Mouse (Mus musculus) embryonic fibroblast, embryonic 13.5 days (primary cell): ENCODE measurements around the gene Adgrl3. TPM values are rescaled to one million over a fixed set of nuclear protein-coding genes. Genes with fewer than 3 reads are reported as not detected.

ENCODE experiments used
- H3K27ac ChIP-seq: 2 replicates; pipeline ENCODE4 v1.5.1; 2012; ENCODE audit warnings: low read length, control low read depth, inconsistent platforms; ENCODE audit not compliant: insufficient read depth
- H3K4me1 ChIP-seq: 2 replicates; pipeline ENCODE4 v1.6.1; 2011; ENCODE audit warnings: low read length; ENCODE audit not compliant: control insufficient read depth, insufficient read depth
- H3K4me3 ChIP-seq: 2 replicates; pipeline ENCODE4 v1.5.1; 2011; ENCODE audit warnings: mild to moderate bottlenecking, control low read depth, low read length; ENCODE audit not compliant: insufficient read depth
- CTCF ChIP-seq: IDR thresholded peaks from 2 replicates; pipeline ENCODE4 v1.5.1; 2011; ENCODE audit warnings: mild to moderate bottlenecking, control low read depth, low read length, moderate library complexity, borderline replicate concordance; ENCODE audit not compliant: insufficient read depth
- POLR2A ChIP-seq: IDR thresholded peaks from 2 replicates; pipeline ENCODE4 v1.6.1; 2011; ENCODE audit warnings: low read depth, mild to moderate bottlenecking, control low read depth, low read length, moderate library complexity
- polyA plus RNA-seq: library from polyadenylated mRNA; stranded (reverse); fragments of >200 nt; gene quantifications from 2 replicates; pipeline ENCODE4 v1.2.4, GENCODE M21; 2011; ENCODE audit warnings: low read depth; ENCODE audit not compliant: missing spikeins, insufficient read length

Gene Adgrl3
- polyA plus RNA-seq, 1 experiment, result 35.9 TPM

DNA sequence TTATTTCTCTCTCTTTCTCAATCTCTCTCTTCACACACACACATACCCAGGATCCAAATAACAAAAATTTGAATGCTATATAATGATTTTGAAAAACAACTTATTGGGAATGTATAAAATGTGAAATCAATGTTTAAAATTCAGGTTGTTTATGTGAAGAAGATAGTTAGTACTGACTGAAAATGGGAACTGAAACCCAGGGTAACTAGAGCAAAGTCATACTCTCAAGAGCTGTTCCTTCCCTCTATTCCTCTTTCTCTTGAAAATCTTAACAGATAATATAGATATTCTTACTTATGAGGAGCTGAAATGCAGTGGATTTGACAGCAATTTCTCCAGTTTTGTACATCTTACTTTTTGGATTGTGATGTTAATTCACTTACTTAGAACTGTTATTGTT lies 281.9 kb downstream of the Adgrl3 start:
- Histone ChIP-seq H3K4me3 (no peak overlapping the region), H3K27ac (no peak overlapping the region), H3K4me1 (no peaks in the 10 kb centered on the region)
- TF ChIP-seq POLR2A (no peak), CTCF (no peak)

DNA sequence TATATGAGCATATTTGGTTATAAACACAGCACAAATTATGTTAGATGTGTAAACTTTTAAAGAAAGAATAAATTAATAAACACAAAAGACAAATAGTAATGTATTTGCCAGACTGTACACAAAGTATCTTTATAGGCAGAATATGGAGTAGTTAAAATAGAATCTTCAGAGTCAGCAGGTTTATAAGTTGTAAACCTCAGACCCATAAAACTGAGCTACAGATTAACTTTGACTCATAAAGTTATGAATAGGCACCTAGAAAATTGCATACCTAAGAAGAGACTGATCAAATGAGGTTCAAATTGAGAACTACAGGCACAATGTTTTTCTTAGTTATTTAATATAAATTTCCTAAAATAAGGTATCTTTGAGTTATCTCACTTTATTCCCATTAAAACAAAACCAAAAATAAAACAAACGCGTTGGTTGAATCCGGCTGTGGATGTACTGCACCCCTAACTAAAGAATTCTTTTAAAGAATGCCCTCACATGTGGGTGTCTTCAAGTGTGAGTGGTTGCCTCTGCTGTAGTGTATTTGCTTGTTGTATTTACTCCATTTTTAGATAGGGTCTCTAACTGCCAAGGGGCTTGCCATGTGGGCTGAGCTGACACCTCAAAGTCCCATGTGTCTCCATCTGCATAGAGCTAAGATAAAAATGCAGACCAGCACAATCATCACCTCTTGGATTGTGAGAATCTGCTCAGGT lies 297.6 kb downstream of the Adgrl3 start:
- TF ChIP-seq POLR2A, result no peak
- TF ChIP-seq CTCF, result no peak
- no peak overlapping the region for H3K27ac ChIP-seq
- H3K4me1 ChIP-seq, result no peaks in the 10 kb centered on the region
- no peak overlapping the region for H3K4me3 ChIP-seq

DNA sequence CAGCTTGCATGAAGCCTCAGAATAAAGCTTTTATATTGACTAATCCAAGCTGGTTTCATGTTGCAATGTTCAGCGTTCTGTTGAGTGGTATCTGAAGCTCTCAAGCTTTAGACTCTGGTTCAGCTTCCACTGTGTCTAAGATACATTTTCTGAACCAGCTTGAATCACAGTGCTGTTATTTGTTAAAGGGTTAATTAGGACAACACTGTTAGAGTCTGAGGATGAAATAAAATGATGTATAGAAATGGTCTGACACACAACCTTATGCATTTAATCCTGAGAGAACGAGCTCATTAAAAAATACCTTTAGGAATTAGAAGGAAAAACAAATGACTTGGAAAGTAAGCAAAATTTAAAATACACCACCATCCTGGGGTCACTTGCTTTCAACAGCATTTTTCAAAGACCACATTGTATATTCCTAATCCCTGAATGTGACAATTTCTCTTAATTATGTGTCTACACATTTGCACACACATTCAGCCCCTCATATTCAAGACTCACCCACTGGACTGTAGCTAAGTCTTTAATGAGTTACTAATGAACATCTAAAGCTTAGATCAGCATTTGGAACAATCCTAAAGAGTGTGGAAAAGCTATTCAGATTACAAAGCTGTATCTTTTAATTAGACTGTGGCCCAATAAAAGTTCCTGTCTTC lies 301.5 kb downstream of the Adgrl3 start:
- TF ChIP-seq POLR2A, result no peak
- no peak for TF ChIP-seq CTCF
- Histone ChIP-seq H3K4me1 (no peaks in the 10 kb centered on the region), H3K27ac (no peak overlapping the region), H3K4me3 (no peak overlapping the region)

DNA sequence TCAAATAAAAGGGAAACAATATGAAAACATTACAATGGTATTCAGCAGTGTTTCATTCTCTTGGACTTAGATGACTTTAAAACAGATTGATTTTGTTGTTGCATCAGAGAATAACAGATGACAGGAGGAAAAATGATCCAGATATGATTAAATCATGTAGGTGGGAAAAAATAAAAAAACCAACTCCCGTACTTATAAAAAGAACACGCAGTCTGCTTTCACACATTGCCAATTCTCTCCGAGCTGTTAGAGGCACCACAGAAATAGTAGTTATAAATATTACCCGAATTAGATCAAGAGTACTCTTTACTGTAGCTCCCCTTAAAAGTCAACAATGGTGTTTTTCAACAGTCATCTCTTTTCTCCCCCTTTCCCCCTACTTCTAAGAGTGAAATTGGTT lies 302.1 kb downstream of the Adgrl3 start:
- Histone ChIP-seq H3K27ac (no peak overlapping the region), H3K4me1 (no peaks in the 10 kb centered on the region), H3K4me3 (no peak overlapping the region)
- no peak for TF ChIP-seq CTCF
- no peak for TF ChIP-seq POLR2A

DNA sequence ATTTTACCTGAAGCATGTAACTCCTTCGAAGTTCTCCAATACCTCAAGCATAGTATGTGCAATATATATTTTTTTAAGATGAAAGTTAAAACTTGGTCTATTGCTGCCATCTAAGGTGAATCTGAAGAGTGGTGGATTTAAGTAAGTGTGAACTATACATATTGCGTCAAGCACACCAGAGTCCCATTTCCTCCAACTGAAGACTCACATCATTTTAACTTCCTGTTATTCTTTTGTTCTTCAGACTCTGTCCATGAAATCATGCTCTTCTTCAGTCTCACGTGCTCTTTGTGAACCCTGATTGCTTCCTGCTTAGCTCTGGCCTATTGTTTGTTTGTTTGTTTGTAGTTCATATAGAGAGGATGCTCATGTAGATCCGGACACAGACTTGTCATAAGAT lies 307.0 kb downstream of the Adgrl3 start:
- Histone ChIP-seq H3K27ac (no peak overlapping the region), H3K4me3 (no peak overlapping the region), H3K4me1 (no peaks in the 10 kb centered on the region)
- no peak for TF ChIP-seq CTCF
- TF ChIP-seq POLR2A, result no peak

DNA sequence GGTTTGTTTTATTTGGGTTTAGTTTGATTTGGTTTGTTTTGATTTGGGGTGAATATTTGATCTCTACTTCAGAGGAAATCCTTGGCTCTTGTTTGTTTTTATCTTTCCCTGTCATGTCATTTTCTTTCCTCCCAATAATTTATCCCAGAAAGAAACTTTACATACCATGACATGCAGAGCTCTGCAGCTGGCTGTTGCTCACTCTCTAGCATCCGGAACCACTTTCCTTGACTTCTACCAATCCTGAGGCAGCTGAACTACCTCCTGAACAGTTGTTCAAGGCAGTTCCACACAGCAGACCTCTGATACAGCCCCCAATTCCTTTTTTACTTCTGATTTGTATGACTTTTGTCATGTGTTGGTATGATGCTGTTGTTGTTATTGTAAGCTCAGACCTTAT lies 307.5 kb downstream of the Adgrl3 start:
- TF ChIP-seq POLR2A, result no peak
- TF ChIP-seq CTCF, result no peak
- Histone ChIP-seq H3K4me3 (no peak overlapping the region), H3K27ac (no peak overlapping the region), H3K4me1 (no peaks in the 10 kb centered on the region)

DNA sequence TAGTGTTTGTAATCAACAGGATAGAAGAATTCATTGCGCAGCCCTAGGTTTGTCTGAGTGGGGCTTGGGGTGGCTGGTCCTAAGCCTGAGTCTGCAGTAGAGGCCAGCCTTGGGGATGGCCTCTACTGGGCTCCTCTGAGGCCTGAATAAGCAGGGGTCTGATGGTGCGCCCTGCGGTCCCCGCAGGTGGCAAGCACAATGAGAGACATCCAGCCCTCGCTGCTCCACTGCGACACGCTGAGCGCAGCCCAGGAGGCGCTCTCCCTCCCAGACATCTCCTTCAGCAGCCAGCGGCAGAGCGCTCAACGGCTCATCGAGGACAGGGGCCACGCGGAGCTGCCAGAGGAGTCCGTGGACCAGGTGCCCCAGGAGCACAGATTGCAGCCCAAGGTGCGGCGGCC lies 309.6 kb downstream of the Adgrl3 start:
- no peak for TF ChIP-seq POLR2A
- no peak for TF ChIP-seq CTCF
- Histone ChIP-seq H3K4me3 (no peak overlapping the region), H3K4me1 (no peaks in the 10 kb centered on the region), H3K27ac (no peak overlapping the region)

DNA sequence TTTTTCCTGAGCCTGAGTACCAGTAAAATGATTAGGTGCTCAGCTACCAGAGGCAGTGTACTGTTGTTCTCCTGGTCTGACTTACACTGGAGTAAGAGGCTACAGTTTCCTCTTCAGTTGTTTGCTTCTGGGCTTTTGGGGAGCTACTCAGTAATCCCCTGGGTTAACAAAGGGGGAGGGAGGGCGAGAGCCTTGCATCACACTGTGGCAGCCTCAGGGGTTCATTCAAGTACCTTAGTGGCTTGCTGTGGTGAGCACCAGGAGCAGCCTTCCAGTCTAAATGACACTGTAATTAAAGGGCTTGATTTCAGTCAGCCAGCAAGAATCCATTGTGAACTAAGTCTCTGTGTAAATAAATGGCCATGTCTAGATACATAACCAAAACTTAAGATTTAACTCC lies 324.4 kb downstream of the Adgrl3 start:
- H3K27ac ChIP-seq, result no peak overlapping the region
- TF ChIP-seq CTCF, result no peak
- TF ChIP-seq POLR2A, result no peak
- H3K4me1 ChIP-seq, result no peaks in the 10 kb centered on the region
- H3K4me3 ChIP-seq, result no peak overlapping the region

DNA sequence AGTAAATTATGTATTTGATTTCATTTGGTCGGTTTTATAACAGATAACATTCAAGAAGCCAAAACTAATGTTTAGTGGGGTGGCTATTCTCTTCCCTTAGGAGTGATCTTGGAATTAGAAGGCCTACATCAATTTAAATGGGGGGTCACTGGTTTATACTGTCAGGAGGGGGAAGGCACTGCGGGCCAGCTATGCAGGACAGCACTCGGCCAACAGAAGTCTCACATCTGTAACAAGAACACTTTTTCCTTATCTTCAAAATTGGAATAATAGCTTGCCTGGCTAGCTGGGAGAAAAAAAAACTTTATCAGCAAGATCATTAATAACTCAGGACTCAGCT lies 325.1 kb downstream of the Adgrl3 start:
- TF ChIP-seq POLR2A (no peak), CTCF (no peak)
- no peak overlapping the region for H3K27ac ChIP-seq
- H3K4me1 ChIP-seq, result no peaks in the 10 kb centered on the region
- H3K4me3 ChIP-seq, result no peak overlapping the region

DNA sequence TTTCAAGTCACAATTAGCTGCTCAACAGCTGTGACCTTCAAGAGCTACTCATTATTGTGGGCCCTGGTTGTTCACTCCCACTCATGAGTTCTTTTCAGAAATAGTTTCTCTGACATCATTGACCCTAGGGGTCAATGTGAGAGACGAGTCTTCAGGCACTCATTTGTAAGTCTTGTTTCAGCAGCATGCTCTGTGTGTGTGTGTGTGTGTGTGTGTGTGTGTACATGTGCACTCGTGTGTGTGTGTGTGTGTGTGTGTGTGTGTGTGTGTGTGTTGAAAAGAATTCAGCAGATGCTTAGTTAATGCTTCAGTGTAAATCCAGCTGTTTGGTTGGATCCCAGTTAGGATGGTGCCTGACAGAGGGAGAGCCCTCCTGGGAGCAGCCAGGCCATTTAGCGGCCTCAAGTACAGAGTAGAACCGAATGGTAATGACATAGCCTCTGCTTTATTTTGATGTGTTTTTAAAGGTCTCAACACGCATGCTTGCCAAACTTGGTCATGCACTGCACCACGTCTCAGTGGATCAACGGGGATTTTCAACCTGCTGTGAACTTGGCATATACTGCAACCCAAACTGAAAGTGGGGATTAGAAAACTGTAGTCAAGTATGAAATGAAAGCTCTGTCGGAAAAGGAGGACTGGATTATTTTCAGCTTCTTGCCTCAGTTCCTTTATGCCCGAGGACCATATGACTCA lies 325.6 kb downstream of the Adgrl3 start:
- TF ChIP-seq CTCF (no peak), POLR2A (no peak)
- Histone ChIP-seq H3K4me3 (no peak overlapping the region), H3K4me1 (no peaks in the 10 kb centered on the region), H3K27ac (no peak overlapping the region)
